Mouse (Mus musculus): ENCODE measurements at regions not wholly inside any gene's neighbourhood (a gene's known extent, or its start where the extent isn't known, plus 50 kb on each side); places are given as distances from the start of the nearest gene placed in this dataset.
A peak's percentile ranks its signal among the peaks of the same experiment; 100 is the strongest.

- DNase-seq (ENCODE audit: extremely low read depth, low read depth, low spot score): peak; percentile 57
These were observed 368.3 kb downstream of the Efnb2 start for GRCm38 (mm10) chr8:8292577-8293247.

- no peak for DNase-seq (ENCODE audit: extremely low read depth, low read depth, low spot score)
These were observed 375.2 kb downstream of the Efnb2 start for GRCm38 (mm10) chr8:8285876-8286275.

GRCm38 (mm10) chr8:8274987-8275386 is 386.1 kb downstream of the Efnb2 start:
- no peak for DNase-seq (ENCODE audit: extremely low read depth, low read depth, low spot score)

- DNase-seq (ENCODE audit: extremely low read depth, low read depth, low spot score): peak; percentile 18
These were observed 386.8 kb downstream of the Efnb2 start for GRCm38 (mm10) chr8:8274211-8274641.

- no peak for DNase-seq (ENCODE audit: extremely low read depth, low read depth, low spot score)
These were observed 402.2 kb downstream of the Efnb2 start for GRCm38 (mm10) chr8:8258855-8259254.

GRCm38 (mm10) chr8:8258231-8258638 is 402.8 kb downstream of the Efnb2 start:
- no peak for DNase-seq (ENCODE audit: extremely low read depth, low read depth, low spot score)

GRCm38 (mm10) chr8:8256327-8256726 is 404.7 kb downstream of the Efnb2 start:
- no peak for DNase-seq (ENCODE audit: extremely low read depth, low read depth, low spot score)

- no peak for DNase-seq (ENCODE audit: extremely low read depth, low read depth, low spot score)
These were observed 406.6 kb downstream of the Efnb2 start for GRCm38 (mm10) chr8:8254446-8254845.

GRCm38 (mm10) chr8:8244599-8244998 is 416.4 kb downstream of the Efnb2 start:
- no peak for DNase-seq (ENCODE audit: extremely low read depth, low read depth, low spot score)

- DNase-seq (ENCODE audit: extremely low read depth, low read depth, low spot score): no peak
These were observed 419.1 kb downstream of the Efnb2 start for GRCm38 (mm10) chr8:8241755-8242501.

GRCm38 (mm10) chr8:8241051-8241688 is 419.9 kb downstream of the Efnb2 start:
- no peak for DNase-seq (ENCODE audit: extremely low read depth, low read depth, low spot score)

- no peak for DNase-seq (ENCODE audit: extremely low read depth, low read depth, low spot score)
These were observed 421.6 kb downstream of the Efnb2 start for GRCm38 (mm10) chr8:8239489-8239888.

GRCm38 (mm10) chr8:8238051-8238450 is 423.0 kb downstream of the Efnb2 start:
- no peak for DNase-seq (ENCODE audit: extremely low read depth, low read depth, low spot score)

GRCm38 (mm10) chr8:8233616-8234015 is 427.4 kb downstream of the Efnb2 start:
- no peak for DNase-seq (ENCODE audit: extremely low read depth, low read depth, low spot score)

GRCm38 (mm10) chr8:8233156-8233555 is 427.9 kb downstream of the Efnb2 start:
- DNase-seq (ENCODE audit: extremely low read depth, low read depth, low spot score): no peak

- DNase-seq (ENCODE audit: extremely low read depth, low read depth, low spot score): no peak
These were observed 428.9 kb downstream of the Efnb2 start for GRCm38 (mm10) chr8:8231996-8232632.

GRCm38 (mm10) chr8:8231308-8231985 is 429.6 kb downstream of the Efnb2 start:
- DNase-seq (ENCODE audit: extremely low read depth, low read depth, low spot score): no peak

GRCm38 (mm10) chr8:8225994-8226393 is 435.0 kb downstream of the Efnb2 start:
- DNase-seq (ENCODE audit: extremely low read depth, low read depth, low spot score): no peak

- DNase-seq (ENCODE audit: extremely low read depth, low read depth, low spot score): no peak
These were observed 435.7 kb downstream of the Efnb2 start for GRCm38 (mm10) chr8:8225175-8225830.

GRCm38 (mm10) chr8:8220395-8221031 is 440.5 kb downstream of the Efnb2 start:
- no peak for DNase-seq (ENCODE audit: extremely low read depth, low read depth, low spot score)
